Mouse (Mus musculus) midbrain, embryonic 14.5 days (tissue): ENCODE results near the gene Slc35b2. TPM values are rescaled to one million over a fixed set of nuclear protein-coding genes. Genes with fewer than 3 reads are reported as not detected.

ENCODE experiments used
- ATAC-seq: fragments of 200-750 bp; cut with Nextera tagmentation; 2 replicates; pipeline ENCODE4 v1.8.0; 2017; ENCODE audit warnings: moderate number of reproducible peaks, moderate library complexity; ENCODE audit not compliant: low FRiP score, low TSS enrichment
- DNase-seq: peaks from one replicate; pipeline ENCODE4 v3.0.0-alpha.2; 2015
- H3K27ac ChIP-seq: fragments of 300-500 bp; sonication (generic); replicated peaks from 2 replicates; pipeline ENCODE4 v1.5.1; 2014; ENCODE audit warnings: mild to moderate bottlenecking, low read depth, low read length, moderate library complexity
- H3K27me3 ChIP-seq: fragments of 300-500 bp; sonication (generic); 2 replicates; pipeline ENCODE4 v1.6.1; 2014; ENCODE audit warnings: low read length, control low read depth, mixed read lengths; ENCODE audit not compliant: control insufficient read depth, insufficient read depth
- H3K36me3 ChIP-seq: fragments of 300-500 bp; sonication (generic); 2 replicates; pipeline ENCODE4 v1.6.1; 2014; ENCODE audit warnings: low read length, control low read depth; ENCODE audit not compliant: control insufficient read depth, insufficient read depth
- H3K4me1 ChIP-seq: fragments of 300-500 bp; sonication (generic); 2 replicates; pipeline ENCODE4 v1.6.1; 2014; ENCODE audit warnings: mild to moderate bottlenecking, antibody characterized with exemption, low read length, control low read depth; ENCODE audit not compliant: control insufficient read depth, insufficient read depth
- H3K4me2 ChIP-seq: fragments of 300-500 bp; sonication (generic); 2 replicates; pipeline ENCODE4 v1.6.1; 2014; ENCODE audit warnings: mild to moderate bottlenecking, low read length, moderate library complexity
- H3K4me3 ChIP-seq: fragments of 300-500 bp; sonication (generic); replicated peaks from 2 replicates; pipeline ENCODE4 v1.5.1; 2014; ENCODE audit warnings: low read depth, low read length
- H3K9ac ChIP-seq: fragments of 300-500 bp; sonication (generic); replicated peaks from 2 replicates; pipeline ENCODE4 v1.6.1; 2014; ENCODE audit warnings: mild to moderate bottlenecking, low read length, moderate library complexity
- H3K9me3 ChIP-seq: fragments of 300-500 bp; sonication (generic); 2 replicates; pipeline ENCODE4 v1.6.1; 2016; ENCODE audit warnings: low read length, control low read depth, mixed read lengths; ENCODE audit not compliant: control insufficient read depth
- WGBS: fragments of 180-500 bp; shearing (Covaris S2); extraction: QIAGEN DNeasy Blood & Tissue Kit; methylation state at CpG from one replicate; pipeline ENCODE4 v1.1.7; 2014; 5-methylcytosine and 5-hydroxymethylcytosine counted together
- polyA plus RNA-seq: library from polyadenylated mRNA; unstranded; fragments of >200 nt; fragmentation: Nextera tagmentation; extraction: Ambion mirVana; gene quantifications from 2 replicates; pipeline ENCODE4 v1.2.1, GENCODE M21; 2014

The Slc35b2 gene
- polyA plus RNA-seq, 1 experiment from 2014 or later: 77.1 TPM

DNA sequence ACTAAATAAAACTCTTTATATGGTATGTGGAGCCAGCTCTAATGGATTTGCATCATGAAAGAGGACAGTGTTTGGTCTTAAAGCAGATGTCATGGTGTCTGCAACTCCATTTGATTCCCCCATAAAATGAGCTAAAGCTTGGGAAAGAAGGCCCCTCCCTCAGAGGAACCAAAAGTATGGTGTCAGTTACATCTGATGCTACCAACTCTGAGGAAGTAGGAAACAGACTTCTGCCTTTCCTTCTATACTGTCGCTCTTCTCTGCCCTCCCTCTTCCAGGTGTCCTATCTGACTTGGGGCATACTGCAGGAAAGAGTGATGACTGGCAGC is 2.3 kb downstream of the Slc35b2 start:
- H3K4me2 ChIP-seq: no peak overlapping the region
- no peak for DNase-seq
- H3K4me3 ChIP-seq: no peak overlapping the region
- H3K9me3 ChIP-seq: no peaks in the 10 kb centered on the region
- H3K9ac ChIP-seq: no peak overlapping the region
- WGBS: 95% methylated on average over 1 of the region's 1 CpGs
- H3K27ac ChIP-seq: no peak overlapping the region
- ATAC-seq: no peak
- H3K27me3 ChIP-seq: no peaks in the 10 kb centered on the region
- peaks cover 53% of the 10 kb centered on the region for H3K36me3 ChIP-seq
- peaks cover 8% of the 10 kb centered on the region for H3K4me1 ChIP-seq

GRCm38 (mm10) chr17:45566360-45567161 is 2.9 kb downstream of the Slc35b2 start:
- DNase-seq: no peak
- no peak overlapping the region for H3K27ac ChIP-seq
- 72% methylated on average over 18 of the region's 18 CpGs for WGBS

DNA sequence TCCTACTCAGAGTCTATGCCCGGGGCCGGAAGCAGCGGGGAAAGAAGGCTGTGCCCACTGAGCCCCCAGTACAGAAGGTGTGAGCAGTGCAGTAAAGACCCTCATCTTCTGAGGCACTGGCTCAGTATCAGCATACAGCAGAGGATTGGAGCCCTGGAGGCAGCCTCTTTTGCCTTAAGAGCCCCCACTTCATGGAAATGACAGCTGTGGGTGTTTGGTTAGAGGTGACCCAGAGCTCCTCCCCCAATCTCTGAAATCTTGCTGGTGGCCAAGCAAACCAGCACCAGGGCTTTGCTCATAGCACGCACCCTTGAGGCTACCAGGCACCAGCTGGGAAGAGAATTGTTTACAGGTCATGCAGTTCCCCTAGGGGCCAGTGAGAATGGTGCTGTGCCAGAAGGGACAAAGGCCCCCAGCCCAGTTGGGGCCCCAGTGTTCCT is 3.5 kb downstream of the Slc35b2 start:
- peaks cover 59% of the 10 kb centered on the region for H3K36me3 ChIP-seq

More at GRCm38 (mm10) chr17:45566360-45567161, 2.9 kb downstream of the Slc35b2 start:
- no peak overlapping the region for H3K9ac ChIP-seq
- no peaks in the 10 kb centered on the region for H3K27me3 ChIP-seq
- H3K9me3 ChIP-seq: no peaks in the 10 kb centered on the region
- H3K36me3 ChIP-seq: peaks cover 59% of the 10 kb centered on the region
- no peak overlapping the region for H3K4me2 ChIP-seq
- H3K4me3 ChIP-seq: no peak overlapping the region
- H3K4me1 ChIP-seq: peaks cover 9% of the 10 kb centered on the region
- ATAC-seq: no peak

DNA sequence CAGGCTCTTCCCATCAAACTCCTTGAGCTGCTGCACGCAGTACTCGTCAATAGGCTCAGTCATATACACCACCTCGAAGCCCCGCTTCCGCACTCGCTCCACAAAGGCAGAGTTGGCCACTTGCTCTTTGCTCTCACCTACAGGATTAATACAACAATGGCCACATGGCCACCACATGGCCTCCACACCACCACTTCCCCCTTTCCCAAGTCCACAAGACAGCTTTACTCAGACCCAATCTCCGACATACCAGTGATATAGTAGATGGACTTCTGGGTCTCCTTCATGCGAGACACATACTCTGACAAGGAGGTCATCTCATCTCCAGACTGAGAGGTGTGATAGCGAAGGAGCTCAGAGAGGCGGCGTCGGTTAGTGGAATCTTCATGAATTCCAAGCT is 5.3 kb downstream of the Slc35b2 start:
- no peak for DNase-seq
- ATAC-seq: no peak
- Histone ChIP-seq H3K4me3 (no peak overlapping the region), H3K9ac (no peak overlapping the region), H3K4me2 (no peak overlapping the region), H3K4me1 (peaks cover 13% of the 10 kb centered on the region), H3K27me3 (no peaks in the 10 kb centered on the region), H3K36me3 (peaks cover 59% of the 10 kb centered on the region), H3K27ac (no peak overlapping the region), H3K9me3 (no peaks in the 10 kb centered on the region)
- 88% methylated on average over 12 of the region's 12 CpGs for WGBS

More for the DNA sequence above, 3.5 kb downstream of the Slc35b2 start:
- no peak for DNase-seq
- Histone ChIP-seq H3K4me1 (peaks cover 13% of the 10 kb centered on the region), H3K4me3 (no peak overlapping the region), H3K27ac (no peak overlapping the region), H3K4me2 (no peak overlapping the region), H3K27me3 (no peaks in the 10 kb centered on the region), H3K9ac (no peak overlapping the region), H3K9me3 (no peaks in the 10 kb centered on the region)
- WGBS: 35% methylated on average over 4 of the region's 4 CpGs
- ATAC-seq: no peak

- DNase-seq: no peak
- peaks cover 59% of the 10 kb centered on the region for H3K36me3 ChIP-seq
- ATAC-seq: no peak
- peaks cover 15% of the 10 kb centered on the region for H3K4me1 ChIP-seq
- 81% methylated on average over 4 of the region's 4 CpGs for WGBS
- no peaks in the 10 kb centered on the region for H3K27me3 ChIP-seq
- H3K27ac ChIP-seq: no peak overlapping the region
- H3K9ac ChIP-seq: no peak overlapping the region
- no peaks in the 10 kb centered on the region for H3K9me3 ChIP-seq
- H3K4me3 ChIP-seq: no peak overlapping the region
- H3K4me2 ChIP-seq: no peak overlapping the region
Observed at GRCm38 (mm10) chr17:45569999-45570398, 6.3 kb downstream of the Slc35b2 start.

DNA sequence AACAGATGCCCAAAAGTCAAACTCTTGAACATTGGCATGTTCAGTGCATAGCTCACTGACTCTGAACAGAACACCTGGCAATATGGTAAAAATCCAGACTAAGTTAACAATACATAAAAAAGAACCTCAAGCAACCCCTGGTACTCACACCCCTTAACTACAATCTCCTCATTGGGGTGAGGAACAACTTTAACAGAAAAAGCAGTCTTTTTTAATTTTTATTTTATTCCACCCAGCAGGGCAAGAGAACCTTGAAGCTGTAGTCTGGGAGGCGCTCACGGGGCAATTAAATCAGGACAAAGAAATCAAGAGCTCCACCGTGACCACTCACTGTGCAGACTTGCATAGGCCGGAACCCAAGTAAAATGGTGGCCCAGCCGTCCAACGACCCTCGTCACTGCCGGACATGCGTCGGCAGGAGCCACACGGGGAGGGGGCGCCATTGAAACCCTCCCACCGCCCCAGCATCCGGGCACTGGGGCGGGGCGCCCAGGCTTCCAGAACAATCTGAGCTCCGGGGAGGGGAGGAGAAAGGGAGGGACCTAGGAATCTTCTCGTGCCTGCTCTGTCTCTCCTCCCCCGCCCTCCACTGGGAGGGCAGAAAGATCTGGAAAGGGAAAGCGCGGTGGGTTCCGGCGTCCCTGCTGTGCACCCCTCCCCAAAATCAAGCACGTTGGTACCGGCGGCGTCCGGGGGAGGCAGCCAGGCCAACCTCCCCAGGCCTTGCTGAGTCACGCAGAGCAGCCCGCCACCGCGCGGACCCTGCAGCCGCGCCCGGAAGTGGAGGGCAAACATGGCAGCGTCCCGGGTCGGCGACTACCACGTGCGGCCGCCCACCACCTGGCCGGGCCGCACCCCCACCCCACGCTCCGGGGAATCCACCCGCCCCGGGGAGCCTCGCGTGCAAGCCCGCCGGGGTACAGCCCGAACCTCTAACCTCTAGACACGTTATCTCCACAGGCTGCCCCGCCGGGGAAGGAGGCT is 8.7 kb downstream of the Slc35b2 start:
- H3K4me3 ChIP-seq: peak overlapping the region; percentile 100
- ATAC-seq (peak; percentile 60), DNase-seq (peak; percentile 89)
- H3K9ac ChIP-seq: peak overlapping the region; percentile 98
- under 1% methylated on average over 56 of the region's 57 CpGs for WGBS
- no peaks in the 10 kb centered on the region for H3K27me3 ChIP-seq
- peaks cover 13% of the 10 kb centered on the region; the same call in 1 of the 2 replicates for H3K4me1 ChIP-seq
- H3K36me3 ChIP-seq: peaks cover 42% of the 10 kb centered on the region
- peak overlapping the region; percentile 90 for H3K4me2 ChIP-seq
- H3K9me3 ChIP-seq: no peaks in the 10 kb centered on the region
- peak overlapping the region; percentile 99 for H3K27ac ChIP-seq

- Histone ChIP-seq H3K36me3 (peaks cover 34% of the 10 kb centered on the region), H3K27me3 (no peaks in the 10 kb centered on the region), H3K9me3 (no peaks in the 10 kb centered on the region), H3K4me2 (peak within 1 kb of the TSS; percentile 90), H3K4me1 (peaks cover 13% of the 10 kb centered on the region; the same call in 1 of the 2 replicates), H3K4me3 (peak within 1 kb of the TSS; percentile 100), H3K9ac (peak within 1 kb of the TSS; percentile 98), H3K27ac (peak within 1 kb of the TSS; percentile 99)
- ATAC-seq: peak; percentile 89
- WGBS: under 1% methylated on average over 41 of the region's 41 CpGs
- peak; percentile 100 for DNase-seq
Observed at GRCm38 (mm10) chr17:45573087-45573779, 9.6 kb downstream of the Slc35b2 start, which contains the start of gene Hsp90ab1. TSS of gene Hsp90ab1 (minus strand) at chr17:45573271.

- ATAC-seq: peak; percentile 64
- peak overlapping the region; percentile 98 for H3K9ac ChIP-seq
- H3K9me3 ChIP-seq: no peaks in the 10 kb centered on the region
- peak overlapping the region; percentile 99 for H3K27ac ChIP-seq
- H3K4me3 ChIP-seq: peak overlapping the region; percentile 100
- H3K4me1 ChIP-seq: peaks cover 13% of the 10 kb centered on the region; the same call in 1 of the 2 replicates
- peaks cover 28% of the 10 kb centered on the region for H3K36me3 ChIP-seq
- 0% methylated on average over 18 of the region's 18 CpGs for WGBS
- no peaks in the 10 kb centered on the region for H3K27me3 ChIP-seq
- peak; percentile 97 for DNase-seq
- peak overlapping the region; percentile 90 for H3K4me2 ChIP-seq
Observed at GRCm38 (mm10) chr17:45573780-45574123, 10.1 kb downstream of the Slc35b2 start.
